Mouse (Mus musculus) kidney, postnatal 4 days (tissue): ENCODE measurements at regions not wholly inside any gene's neighbourhood (a gene's known extent, or its start where the extent isn't known, plus 50 kb on each side); places are given as distances from the start of the nearest gene placed in this dataset.

Experiments used
- DNase-seq, 2 experiments: peaks; one replicate each; pipeline ENCODE4 v3.0.0; 2021; ENCODE audit warnings: mixed read lengths in 2 of 2

DNA sequence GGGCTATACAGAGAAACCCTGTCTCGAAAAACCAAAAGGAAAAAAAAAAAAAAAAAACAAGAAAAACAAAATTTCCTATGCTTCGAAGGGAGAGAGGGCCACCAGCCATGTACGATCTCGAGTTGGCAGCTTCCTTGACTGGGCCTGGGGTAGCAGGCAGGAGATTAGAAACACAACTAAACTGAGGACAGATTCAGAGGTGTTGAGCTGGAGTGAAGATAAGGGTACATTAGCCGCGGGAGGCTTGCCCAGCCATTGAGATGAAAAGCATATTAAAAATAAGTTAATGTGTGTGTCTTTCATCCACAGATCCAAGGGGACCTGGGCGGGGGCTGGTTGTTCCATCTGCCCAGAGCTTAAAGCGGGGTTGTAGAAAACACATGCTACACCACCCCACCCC is 145.3 kb upstream of the Usp24 start:
- no peak for DNase-seq

DNA sequence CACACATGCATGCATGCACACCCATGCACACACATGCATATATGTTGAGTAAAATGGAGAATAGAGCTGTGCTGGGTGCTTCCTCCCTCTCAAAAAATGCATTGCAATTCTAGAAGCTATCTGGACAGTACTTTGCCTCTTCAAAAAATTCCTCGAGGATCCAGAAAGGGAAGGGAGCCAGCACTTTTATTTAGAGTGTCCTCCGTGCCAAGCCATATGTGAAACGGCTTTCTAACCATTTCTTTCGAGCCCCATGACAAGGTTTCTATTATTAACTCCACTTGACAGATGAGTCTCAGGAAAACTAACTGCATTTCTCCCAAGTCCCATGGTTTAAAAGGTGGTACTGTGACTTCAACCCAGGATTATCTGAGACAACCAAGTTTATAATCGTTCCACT is 140.7 kb upstream of the Usp24 start:
- DNase-seq = no peak

DNA sequence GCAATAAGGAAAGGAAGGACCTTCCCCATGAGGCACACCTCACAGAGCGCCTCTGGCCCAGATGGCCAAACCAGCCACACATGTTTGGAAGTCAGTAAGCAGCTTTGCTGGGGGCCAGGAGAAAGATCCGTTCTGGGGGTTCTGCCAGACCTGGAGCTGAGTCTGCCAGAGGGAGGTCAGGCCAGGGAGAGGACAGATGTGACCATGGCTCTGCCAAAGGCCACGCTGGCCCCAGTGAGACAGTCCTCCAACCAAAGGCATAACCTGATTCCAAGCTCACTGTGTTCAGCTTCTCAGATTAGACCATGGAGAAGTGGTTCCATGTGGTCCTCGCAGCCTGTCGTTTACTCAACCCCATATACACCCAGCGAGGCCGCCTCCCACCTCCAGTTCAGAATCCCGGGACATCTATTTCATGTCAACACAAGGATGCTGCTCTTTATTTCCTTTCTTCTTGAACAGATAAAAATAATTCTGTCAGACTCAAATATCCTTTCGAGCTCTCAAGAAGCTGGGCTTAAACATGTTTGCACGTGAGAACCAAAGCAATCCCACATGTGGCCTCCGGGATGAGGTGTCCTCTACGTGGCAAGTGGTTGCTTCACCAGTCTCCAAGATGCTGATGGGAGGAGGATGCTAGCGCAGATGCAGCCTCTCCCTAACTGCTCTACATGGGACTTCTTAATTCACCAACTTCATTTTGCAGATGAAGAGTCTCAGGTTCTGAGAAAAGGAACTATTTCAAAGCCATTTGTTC is 130.1 kb upstream of the Usp24 start:
- DNase-seq = no peak

DNA sequence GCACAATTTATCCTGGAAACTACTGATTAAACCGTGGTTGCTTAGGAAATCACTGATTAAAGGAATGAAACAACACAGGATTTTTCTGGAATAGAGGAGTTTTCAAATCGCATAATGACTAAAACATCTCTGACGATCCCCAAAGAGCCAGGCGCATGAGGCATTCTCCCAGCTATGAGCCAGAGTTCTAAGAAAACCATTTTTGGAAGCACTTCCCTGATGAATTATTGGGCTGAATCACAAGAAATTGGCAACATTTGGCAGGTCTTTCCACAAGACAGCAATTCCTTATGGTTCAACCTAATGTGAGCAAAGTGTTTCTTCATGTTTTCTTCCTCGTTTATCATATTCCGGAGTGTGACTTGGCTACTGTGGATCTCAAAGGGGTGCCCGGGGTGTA is 129.3 kb upstream of the Usp24 start:
- no peak for DNase-seq

DNA sequence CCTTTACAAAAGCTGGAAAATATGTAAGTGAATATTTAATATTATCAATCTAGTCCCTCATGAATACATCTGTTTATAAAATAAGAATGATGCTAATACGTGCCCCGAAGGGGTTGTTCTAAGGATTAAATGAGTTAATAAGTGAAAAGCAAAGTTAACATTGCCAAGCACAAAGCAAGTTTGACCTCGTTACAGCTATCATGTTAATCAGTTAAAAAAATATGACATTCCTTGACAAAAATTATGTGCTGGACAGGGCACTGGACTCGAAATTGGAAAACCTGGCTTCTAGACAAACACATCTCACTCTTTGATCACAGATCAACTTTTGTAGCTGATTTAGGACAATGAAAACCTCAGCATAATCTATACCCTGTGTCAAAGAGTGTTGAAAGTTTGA is 125.8 kb upstream of the Usp24 start:
- no peak for DNase-seq

GRCm38 (mm10) chr4:106191331-106191730 is 124.7 kb upstream of the Usp24 start:
- no peak for DNase-seq

GRCm38 (mm10) chr4:106191843-106192242 is 124.2 kb upstream of the Usp24 start:
- DNase-seq = no peak

DNA sequence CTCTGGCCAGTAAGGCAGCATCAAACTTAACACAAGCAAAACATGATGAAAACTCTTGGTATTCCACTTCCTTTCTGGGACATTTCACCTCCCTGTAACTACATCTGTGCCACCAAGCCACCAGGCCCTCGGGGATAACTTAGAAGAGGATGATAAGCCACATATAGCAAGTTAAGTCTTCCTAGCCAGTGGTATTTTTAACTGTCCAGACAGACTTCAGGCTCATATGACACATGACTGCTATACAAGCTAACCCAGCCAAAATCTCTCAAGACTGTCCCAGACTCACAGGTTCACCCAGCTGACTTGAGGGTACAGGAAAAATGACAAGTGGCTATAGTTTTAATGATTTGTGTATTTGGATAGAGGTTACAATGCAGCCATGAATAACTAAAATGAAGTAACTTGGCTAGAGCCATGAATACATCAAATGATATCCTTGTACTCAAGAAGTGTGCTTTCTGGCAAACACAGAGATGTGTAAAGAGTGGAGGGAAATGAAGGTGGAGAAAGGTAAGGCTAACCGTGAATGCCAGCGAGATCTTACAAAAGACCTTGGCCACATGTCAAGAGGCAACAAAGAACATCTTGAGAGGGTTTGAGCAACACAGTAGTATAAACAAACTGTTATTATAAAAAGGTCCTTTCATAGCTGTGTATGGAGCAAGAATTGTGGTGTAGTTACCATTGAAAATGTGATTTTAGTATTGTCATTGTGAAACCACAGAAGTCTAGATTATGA is 122.6 kb upstream of the Usp24 start:
- no peak for DNase-seq

DNA sequence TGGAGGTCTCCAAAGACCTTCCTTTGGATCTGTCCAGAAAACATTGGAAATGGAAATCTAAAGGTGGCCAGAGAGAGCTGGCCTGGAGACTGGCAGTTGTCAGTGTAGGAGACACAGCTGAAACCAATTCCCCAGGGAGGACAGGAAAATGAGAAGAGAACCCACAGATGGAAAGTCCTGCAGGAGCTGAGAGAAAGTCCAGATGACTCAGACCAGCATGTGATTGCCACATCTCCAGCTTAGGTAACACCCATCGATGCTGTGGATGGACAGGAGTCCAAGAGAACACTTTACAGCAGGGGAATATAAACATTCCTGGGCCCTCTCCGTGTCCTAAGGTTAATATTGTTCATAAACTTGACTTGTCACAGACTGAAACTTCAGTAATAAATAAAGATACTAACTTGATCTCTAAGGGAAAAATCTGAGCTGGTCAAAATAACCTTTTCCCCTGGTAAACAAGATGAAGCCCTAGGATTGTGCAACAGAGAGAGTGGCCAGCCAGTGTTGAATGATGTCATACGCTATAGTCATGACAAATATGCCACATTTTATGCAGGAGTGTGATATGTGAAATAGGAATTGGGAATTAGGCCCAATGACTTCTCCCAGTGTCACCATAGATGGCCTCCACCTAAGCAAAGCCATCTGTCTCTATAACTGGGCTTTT is 120.4 kb upstream of the Usp24 start:
- DNase-seq = no peak

- DNase-seq = peak; percentile 32 to 38
Measured at GRCm38 (mm10) chr4:106199833-106200232, 116.2 kb upstream of the Usp24 start.

DNA sequence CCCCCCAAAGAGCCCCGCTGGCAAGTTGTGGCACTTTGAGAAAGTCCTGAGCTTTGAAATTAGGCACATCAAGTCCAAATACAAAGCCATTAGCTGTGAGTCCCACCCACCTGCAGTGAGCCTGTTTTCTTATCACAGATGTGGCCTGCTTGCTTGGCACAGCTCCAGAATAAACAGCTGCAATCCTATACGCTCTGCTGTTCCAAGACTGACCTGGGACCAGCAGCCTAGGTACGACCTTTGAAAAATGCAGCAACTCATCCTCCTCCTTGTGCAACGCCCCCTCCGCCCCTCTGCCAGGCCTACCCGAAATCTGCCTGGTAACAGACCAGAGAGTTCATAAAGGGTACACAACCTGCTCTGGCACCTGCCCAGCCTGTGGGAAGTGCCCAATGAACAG is 115.8 kb upstream of the Usp24 start:
- peak; percentile 40 to 58 for DNase-seq

DNA sequence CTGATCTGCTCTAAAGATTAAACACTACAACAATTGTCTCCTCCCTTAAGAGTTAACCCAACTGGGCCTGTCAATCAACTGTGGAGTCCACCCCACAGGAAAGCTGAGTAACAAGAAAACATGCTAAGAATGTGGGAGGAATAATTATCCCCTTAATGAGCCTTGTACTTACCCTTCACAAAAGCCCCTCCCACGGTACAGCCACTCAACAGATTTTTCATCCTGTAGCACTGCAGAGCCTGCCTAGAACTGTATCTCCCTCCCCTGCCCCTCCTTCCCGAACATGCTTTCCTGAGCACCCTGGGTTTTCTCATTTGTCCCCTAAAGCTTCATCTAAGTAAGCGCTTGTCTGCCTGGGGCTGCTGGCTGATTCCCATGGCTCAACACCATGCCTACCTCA is 113.5 kb upstream of the Usp24 start:
- DNase-seq = no peak

DNA sequence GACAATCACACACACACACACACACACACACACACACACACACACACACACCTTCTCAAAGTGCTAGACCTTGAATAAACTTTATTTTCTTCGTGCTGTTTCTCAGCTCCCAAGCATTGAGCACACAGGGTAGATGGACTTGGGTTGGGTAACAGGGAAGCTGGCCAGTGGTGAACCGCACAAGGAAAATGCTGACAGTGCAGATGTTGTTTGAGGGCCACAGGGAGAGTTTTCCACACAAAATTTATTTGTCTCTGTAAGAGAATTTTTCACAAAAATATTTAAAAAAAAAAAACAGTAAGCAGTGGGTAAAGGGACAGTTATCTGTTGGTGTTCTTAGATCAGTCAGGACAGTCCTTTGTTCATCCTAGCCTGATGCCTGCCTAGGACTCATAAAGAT is 110.8 kb upstream of the Usp24 start:
- DNase-seq = no peak

DNA sequence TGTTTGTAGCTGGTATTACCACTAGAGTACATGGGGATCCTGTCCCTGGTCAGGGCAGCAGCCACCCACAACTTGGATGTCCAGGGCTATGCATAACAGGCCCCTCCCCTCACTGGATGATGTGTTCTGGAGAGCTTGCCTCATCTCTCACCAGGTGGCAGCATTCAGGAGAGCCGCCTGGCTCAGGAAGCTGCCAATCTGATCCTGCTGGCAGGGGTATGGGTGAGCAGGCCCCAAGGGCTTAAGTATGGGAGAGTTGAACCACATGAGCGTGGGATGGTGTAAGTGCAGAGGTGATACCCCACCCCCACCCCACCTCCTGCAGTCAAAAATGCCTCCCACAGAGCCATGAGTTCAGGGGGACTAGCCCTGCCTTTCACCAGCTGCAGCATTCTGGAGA is 110.0 kb upstream of the Usp24 start:
- peak; percentile 40 to 55 for DNase-seq

DNA sequence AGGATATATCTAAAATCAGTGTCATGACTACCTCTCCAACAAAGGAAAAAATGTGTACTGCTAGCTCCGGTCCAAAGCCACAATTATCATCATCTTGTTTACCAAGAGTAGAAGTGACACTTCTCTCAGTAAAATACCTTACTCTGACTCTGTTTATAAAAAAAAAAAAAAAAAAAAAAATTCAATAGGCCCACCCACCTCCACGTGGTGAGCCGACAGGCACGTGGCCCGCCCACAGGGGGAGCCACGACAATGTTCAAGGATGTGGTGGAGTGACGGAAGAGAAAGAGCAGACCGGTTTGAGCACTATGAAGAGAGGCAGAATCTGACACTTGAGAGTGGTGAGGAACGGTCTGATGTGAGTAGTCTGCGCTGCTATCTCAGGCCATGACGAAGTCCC is 106.5 kb upstream of the Usp24 start:
- DNase-seq = no peak

- no peak for DNase-seq
Measured at GRCm38 (mm10) chr4:106209975-106210374, 106.0 kb upstream of the Usp24 start.

- no peak for DNase-seq
Measured at GRCm38 (mm10) chr4:106214170-106214569, 101.8 kb upstream of the Usp24 start.

GRCm38 (mm10) chr4:106220621-106221020 is 95.4 kb upstream of the Usp24 start:
- no peak for DNase-seq

DNA sequence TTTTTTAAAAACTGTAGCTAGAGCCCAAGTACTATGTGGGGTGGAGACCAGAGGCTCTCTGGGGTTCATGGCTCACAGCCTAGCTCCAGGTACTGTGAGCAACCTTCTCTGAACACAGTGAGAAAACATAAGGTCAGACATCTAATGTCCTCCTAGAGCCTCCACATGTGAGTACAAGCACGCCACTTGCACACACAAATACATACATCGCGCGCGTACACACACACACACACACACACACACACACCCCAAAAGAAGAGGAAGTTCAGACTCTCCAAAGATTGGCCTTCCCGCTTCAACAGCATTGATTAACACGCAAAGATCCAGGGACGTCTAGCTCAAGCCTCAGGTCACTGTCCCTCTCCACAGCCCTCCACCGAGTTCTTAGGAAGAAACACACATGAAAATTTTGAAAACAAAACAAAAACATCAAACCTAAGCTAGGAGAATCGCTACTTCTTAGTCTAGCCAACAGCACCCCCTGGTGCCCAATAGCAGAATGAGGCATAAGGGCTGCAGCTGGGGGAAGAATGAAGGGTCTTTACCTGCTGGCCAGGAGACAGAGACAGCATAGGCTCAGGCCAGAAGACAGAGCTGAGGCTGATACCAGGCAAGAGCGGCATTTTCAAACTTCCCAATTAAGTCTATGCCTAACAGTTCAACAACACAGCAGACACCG is 90.7 kb upstream of the Usp24 start:
- DNase-seq = peak; percentile 82 to 83

DNA sequence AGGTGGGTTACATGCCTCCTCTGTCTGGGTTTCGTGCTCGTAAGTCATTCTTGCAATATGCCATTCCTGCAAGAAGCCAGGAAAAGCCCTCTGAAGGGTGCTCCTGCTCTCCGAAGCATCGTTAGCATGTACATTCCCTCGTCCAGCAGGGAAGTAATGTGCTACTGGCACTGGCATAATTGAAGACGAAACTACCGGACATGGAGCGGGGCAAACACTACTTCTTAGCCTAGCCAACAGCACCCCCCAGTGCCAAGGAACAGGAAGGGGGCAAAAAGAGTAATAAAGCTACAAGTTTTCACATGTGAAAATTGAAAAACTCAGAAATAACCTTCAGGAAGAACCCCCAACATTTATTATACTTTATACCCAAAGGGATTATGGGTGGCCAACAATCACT is 88.6 kb upstream of the Usp24 start:
- peak; percentile 44 to 51 for DNase-seq

- DNase-seq = peak; percentile 89 to 90
Measured at GRCm38 (mm10) chr4:106228534-106228933, 87.5 kb upstream of the Usp24 start.

DNA sequence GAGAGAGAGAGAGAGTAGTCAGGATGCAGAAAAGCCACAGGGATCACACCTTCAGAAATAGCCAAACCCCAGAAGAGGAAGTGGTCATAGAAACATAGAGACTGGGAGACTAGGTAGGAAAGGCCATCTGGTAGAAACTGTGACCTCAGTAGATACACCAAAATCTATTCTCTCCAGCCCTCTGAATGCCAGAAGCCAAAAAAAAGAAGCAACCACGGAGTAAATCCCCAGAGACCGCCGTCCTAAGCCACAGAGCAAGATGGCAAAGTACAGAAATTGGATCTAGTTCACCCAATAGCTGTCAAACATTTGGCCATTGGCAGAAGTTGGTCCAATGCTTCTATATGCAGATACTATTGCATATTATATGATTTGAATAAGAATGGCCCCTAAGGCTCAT is 86.5 kb upstream of the Usp24 start:
- DNase-seq = no peak

- DNase-seq = peak; percentile 21 to 47
Measured at GRCm38 (mm10) chr4:106232499-106232970, 83.5 kb upstream of the Usp24 start.
